Mouse (Mus musculus): ENCODE results near the gene Ppp4r4. TPM values are rescaled to one million over a fixed set of nuclear protein-coding genes. Genes with fewer than 3 reads are reported as not detected.
A peak's percentile ranks its signal among the peaks of the same experiment; 100 is the strongest.
"Not testable (repeated sequence)": the region's sequence is repeated elsewhere in the genome, so short reads cannot be mapped to it uniquely, and the experiment has no call there.

Gene Ppp4r4
- polyA plus RNA-seq, 1 experiment from 2014 or later, result 1.3 TPM

- H3K4me3 ChIP-seq (replicated peaks), result no peak overlapping the region
- no peak overlapping the region for H3K4me2 ChIP-seq (replicated peaks)
- no peaks in the 10 kb centered on the region for H3K36me3 ChIP-seq
- no peak overlapping the region for H3K9ac ChIP-seq
- no peak for ATAC-seq
- no peaks in the 10 kb centered on the region for H3K4me1 ChIP-seq (replicated peaks)
- no peaks in the 10 kb centered on the region for H3K9me3 ChIP-seq
- H3K27me3 ChIP-seq (replicated peaks), result no peaks in the 10 kb centered on the region
- 69% methylated on average over 2 of the region's 2 CpGs for WGBS
- H3K27ac ChIP-seq, result no peak overlapping the region
Observed at GRCm38 (mm10) chr12:103646314-103646713, 114.2 kb downstream of the Ppp4r4 start.

- no peak overlapping the region for H3K27ac ChIP-seq
- H3K27me3 ChIP-seq (replicated peaks), result no peaks in the 10 kb centered on the region
- H3K4me1 ChIP-seq (replicated peaks), result no peaks in the 10 kb centered on the region
- no peaks in the 10 kb centered on the region for H3K36me3 ChIP-seq
- H3K9me3 ChIP-seq, result no peaks in the 10 kb centered on the region
- no peak overlapping the region for H3K4me3 ChIP-seq (replicated peaks)
- H3K9ac ChIP-seq, result no peak overlapping the region
- 95% methylated on average over 2 of the region's 2 CpGs for WGBS
- ATAC-seq, result no peak
- no peak overlapping the region for H3K4me2 ChIP-seq (replicated peaks)
Observed at GRCm38 (mm10) chr12:103653836-103654235, 121.8 kb downstream of the Ppp4r4 start.

DNA sequence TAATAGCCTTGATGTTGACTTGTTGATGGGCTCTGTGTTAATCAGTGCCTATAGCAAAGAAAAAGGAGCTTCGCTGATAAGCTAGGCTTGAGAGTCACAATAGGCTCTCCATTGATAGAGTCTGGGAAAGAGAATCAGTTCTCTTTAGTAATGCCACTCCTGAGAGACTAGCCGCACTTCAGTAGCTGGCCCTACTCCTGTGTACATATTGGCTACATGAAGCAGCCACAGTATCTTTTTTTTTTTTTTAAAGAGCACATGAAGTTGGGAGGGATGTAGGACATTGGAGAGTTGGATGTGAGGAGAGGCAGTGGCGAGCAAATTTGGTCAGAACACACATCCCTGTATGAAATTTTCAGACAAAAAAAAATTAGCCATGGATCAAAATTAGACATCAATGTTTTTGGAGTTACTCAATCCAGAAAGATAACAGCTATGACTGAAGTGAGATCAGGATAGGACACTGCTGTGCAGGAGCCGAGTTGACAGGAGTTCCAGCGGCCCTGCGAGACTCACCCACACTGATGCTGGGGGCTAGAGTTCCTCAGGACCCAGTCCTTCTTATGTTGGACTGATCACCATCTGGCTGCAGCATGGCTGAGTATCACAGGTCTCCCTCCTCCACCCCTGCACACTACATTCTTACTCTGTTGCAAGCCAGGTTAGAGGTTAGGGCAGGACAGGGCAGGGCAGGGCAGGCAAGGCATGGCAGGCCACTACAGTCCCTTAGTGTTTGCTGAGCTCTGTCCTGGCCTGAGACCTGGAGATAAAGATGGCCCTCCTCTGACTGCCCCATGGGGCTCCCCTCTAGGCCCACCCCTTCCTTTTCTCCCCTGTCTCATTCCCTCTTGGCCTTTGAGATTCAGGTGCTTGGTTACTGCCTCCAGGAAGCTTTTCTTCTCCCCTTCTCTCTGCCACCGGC is 123.3 kb downstream of the Ppp4r4 start:
- no peaks in the 10 kb centered on the region for H3K4me1 ChIP-seq (replicated peaks)
- H3K27me3 ChIP-seq (replicated peaks), result no peaks in the 10 kb centered on the region
- WGBS, result 85% methylated on average over 7 of the region's 7 CpGs
- no peaks in the 10 kb centered on the region for H3K36me3 ChIP-seq
- H3K27ac ChIP-seq, result no peak overlapping the region
- H3K9me3 ChIP-seq, result no peaks in the 10 kb centered on the region
- ATAC-seq, result 0 out of 2 replicates have a peak, but pooled peaks have one; percentile 36
- H3K9ac ChIP-seq, result no peak overlapping the region
- H3K4me3 ChIP-seq (replicated peaks), result no peak overlapping the region
- no peak overlapping the region for H3K4me2 ChIP-seq (replicated peaks)

DNA sequence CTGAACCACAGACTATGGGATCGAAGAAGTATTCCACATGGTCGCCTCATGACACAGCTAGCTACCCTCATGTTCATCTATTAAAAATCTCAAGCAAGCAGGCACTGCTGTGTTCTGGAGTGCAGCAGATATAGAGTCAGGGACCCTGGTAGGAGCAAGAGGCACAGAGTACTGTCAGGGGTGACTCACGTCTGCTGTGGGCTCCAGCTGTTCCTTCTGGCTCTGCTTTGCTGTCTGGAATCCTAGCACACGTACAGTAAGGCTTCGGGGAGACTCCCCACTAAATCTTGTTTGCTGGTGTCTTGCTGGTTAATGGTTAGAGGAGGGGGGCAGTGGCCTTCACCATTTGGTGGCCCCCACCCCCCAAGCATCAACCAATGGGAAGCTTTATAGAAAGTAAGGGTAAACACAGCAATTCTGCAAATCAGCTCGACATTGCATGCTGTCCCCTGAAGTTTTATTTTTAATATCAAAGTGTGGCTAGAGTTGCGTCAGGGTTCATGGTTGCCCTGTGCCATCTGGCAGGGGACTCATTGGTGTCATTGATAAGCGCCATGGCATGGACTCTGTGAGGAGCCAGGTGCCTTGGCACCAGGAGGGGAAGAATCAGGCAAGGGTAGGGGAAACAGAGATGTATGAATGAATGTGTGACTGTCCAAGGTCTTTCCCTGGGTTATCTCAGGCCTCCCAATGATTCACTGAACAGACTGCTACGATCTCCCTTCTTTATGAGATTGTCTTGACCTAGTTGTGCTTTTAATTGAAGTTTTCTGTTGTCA is 125.0 kb downstream of the Ppp4r4 start, which contains the start of gene Serpina6:
TSS of gene Serpina6 (minus strand) at position 365 of the 779 bp plus-strand sequence.
- ATAC-seq, result 0 out of 2 replicates have a peak, but pooled peaks have one; percentile 31
- H3K27ac ChIP-seq, result no peak within 1 kb of the TSS
- no peak within 1 kb of the TSS for H3K9ac ChIP-seq
- no peaks in the 10 kb centered on the region for H3K27me3 ChIP-seq (replicated peaks)
- no peaks in the 10 kb centered on the region for H3K9me3 ChIP-seq
- no peak within 1 kb of the TSS for H3K4me2 ChIP-seq (replicated peaks)
- no peaks in the 10 kb centered on the region for H3K4me1 ChIP-seq (replicated peaks)
- H3K4me3 ChIP-seq (replicated peaks), result no peak within 1 kb of the TSS
- H3K36me3 ChIP-seq, result no peaks in the 10 kb centered on the region
- WGBS, result 68% methylated on average over 9 of the region's 9 CpGs

- no peak overlapping the region for H3K9ac ChIP-seq
- WGBS, result 86% methylated on average over 10 of the region's 10 CpGs
- no peak for ATAC-seq
- no peak overlapping the region for H3K27ac ChIP-seq
- H3K9me3 ChIP-seq, result no peaks in the 10 kb centered on the region
- no peaks in the 10 kb centered on the region for H3K4me1 ChIP-seq (replicated peaks)
- H3K27me3 ChIP-seq (replicated peaks), result no peaks in the 10 kb centered on the region
- no peak overlapping the region for H3K4me3 ChIP-seq (replicated peaks)
- no peak overlapping the region for H3K4me2 ChIP-seq (replicated peaks)
- H3K36me3 ChIP-seq, result no peaks in the 10 kb centered on the region
Observed at GRCm38 (mm10) chr12:103657991-103658390, 125.9 kb downstream of the Ppp4r4 start.

- H3K4me1 ChIP-seq (replicated peaks), result no peaks in the 10 kb centered on the region
- ATAC-seq, result no peak
- H3K9ac ChIP-seq, result no peak overlapping the region
- H3K9me3 ChIP-seq, result no peaks in the 10 kb centered on the region
- 80% methylated on average over 2 of the region's 2 CpGs for WGBS
- H3K27me3 ChIP-seq (replicated peaks), result no peaks in the 10 kb centered on the region
- no peaks in the 10 kb centered on the region for H3K36me3 ChIP-seq
- no peak overlapping the region for H3K4me3 ChIP-seq (replicated peaks)
- no peak overlapping the region for H3K27ac ChIP-seq
- no peak overlapping the region for H3K4me2 ChIP-seq (replicated peaks)
Observed at GRCm38 (mm10) chr12:103659171-103659570, 127.1 kb downstream of the Ppp4r4 start.

GRCm38 (mm10) chr12:103660076-103660475 is 128.0 kb downstream of the Ppp4r4 start:
- no peak overlapping the region for H3K27ac ChIP-seq
- no peak for ATAC-seq
- no peak overlapping the region for H3K4me3 ChIP-seq (replicated peaks)
- H3K9me3 ChIP-seq, result no peaks in the 10 kb centered on the region
- H3K9ac ChIP-seq, result no peak overlapping the region
- no peaks in the 10 kb centered on the region for H3K27me3 ChIP-seq (replicated peaks)
- WGBS, result 86% methylated on average over 5 of the region's 5 CpGs
- no peak overlapping the region for H3K4me2 ChIP-seq (replicated peaks)
- no peaks in the 10 kb centered on the region for H3K36me3 ChIP-seq
- no peaks in the 10 kb centered on the region for H3K4me1 ChIP-seq (replicated peaks)

DNA sequence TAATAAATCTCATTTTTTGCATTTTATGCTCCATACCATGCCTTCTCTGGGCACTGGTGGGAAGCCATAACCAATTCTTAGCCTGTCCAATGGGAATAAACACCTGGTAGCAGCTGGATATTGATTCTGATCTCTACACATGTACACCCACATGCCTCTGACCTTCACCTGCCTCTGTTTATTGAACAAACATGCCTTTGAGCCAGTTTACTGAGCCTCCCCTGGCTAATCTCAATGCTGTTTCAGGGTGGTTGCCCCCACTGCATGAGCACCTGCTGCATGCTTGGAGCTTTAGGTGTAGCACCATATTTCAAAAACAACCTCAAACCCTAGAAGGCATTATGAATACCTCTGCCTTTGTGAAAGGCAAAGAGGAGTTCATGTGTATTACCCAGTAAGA is 130.0 kb downstream of the Ppp4r4 start:
- H3K4me2 ChIP-seq (replicated peaks); ATAC-seq; H3K4me3 ChIP-seq (replicated peaks); H3K4me1 ChIP-seq (replicated peaks); H3K27ac ChIP-seq; H3K27me3 ChIP-seq (replicated peaks); H3K36me3 ChIP-seq; H3K9ac ChIP-seq; H3K9me3 ChIP-seq: not testable (repeated sequence)

Other genes starting within 250 kb of the Ppp4r4 start
- 0.13 TPM in 1 of 2 replicates, not detected in the other for gene Fam181a, start 221.3 kb upstream of the Ppp4r4 start, polyA plus RNA-seq (2015; fragmentation: Nextera tagmentation; extraction: Ambion mirVana)
- gene Asb2, start 176.3 kb upstream of the Ppp4r4 start, polyA plus RNA-seq (2015; fragmentation: Nextera tagmentation; extraction: Ambion mirVana), result 16.5 and 17.9 TPM in 2 replicates
- gene Otub2, start 143.6 kb upstream of the Ppp4r4 start, polyA plus RNA-seq (2015; fragmentation: Nextera tagmentation; extraction: Ambion mirVana), result 5.6 and 6.6 TPM in 2 replicates
- 0.16 and 0.48 TPM in 2 replicates for gene 9330161L09Rik, start 124.5 kb upstream of the Ppp4r4 start, polyA plus RNA-seq (2015; fragmentation: Nextera tagmentation; extraction: Ambion mirVana)
- 90.6 and 99.4 TPM in 2 replicates for gene Ddx24, start 106.5 kb upstream of the Ppp4r4 start, polyA plus RNA-seq (2015; fragmentation: Nextera tagmentation; extraction: Ambion mirVana)
- gene Ifi27, start 98.1 kb upstream of the Ppp4r4 start, polyA plus RNA-seq (2015; fragmentation: Nextera tagmentation; extraction: Ambion mirVana), result 45.6 and 48.8 TPM in 2 replicates
- gene Ifi27l2a, start 88.6 kb upstream of the Ppp4r4 start, polyA plus RNA-seq (2015; fragmentation: Nextera tagmentation; extraction: Ambion mirVana), result 19.2 and 20.8 TPM in 2 replicates
- 25.4 and 30.5 TPM in 2 replicates for gene Ifi27l2b, start 75.1 kb upstream of the Ppp4r4 start, polyA plus RNA-seq (2015; fragmentation: Nextera tagmentation; extraction: Ambion mirVana)
- 1.8 and 2.3 TPM in 2 replicates for gene Serpina10, start 99.2 kb downstream of the Ppp4r4 start, polyA plus RNA-seq (2015; fragmentation: Nextera tagmentation; extraction: Ambion mirVana)
- gene Serpina6, start 124.9 kb downstream of the Ppp4r4 start, polyA plus RNA-seq (2015; fragmentation: Nextera tagmentation; extraction: Ambion mirVana), result 96.8 and 146 TPM in 2 replicates
- 0.30 and 0.56 TPM in 2 replicates for gene Serpina16, start 143.9 kb downstream of the Ppp4r4 start, polyA plus RNA-seq (2015; fragmentation: Nextera tagmentation; extraction: Ambion mirVana)
- gene Serpina1f, start 163.2 kb downstream of the Ppp4r4 start, polyA plus RNA-seq (2015; fragmentation: Nextera tagmentation; extraction: Ambion mirVana), result not detected in 2 replicates
- gene Serpina1d, start 241.3 kb downstream of the Ppp4r4 start, polyA plus RNA-seq (2015; fragmentation: Nextera tagmentation; extraction: Ambion mirVana), result 10.1 and 12.4 TPM in 2 replicates